Mouse (Mus musculus): Measurements from ENCODE around the gene Elobl. TPM values are rescaled to one million over a fixed set of nuclear protein-coding genes. Genes with fewer than 3 reads are reported as not detected.

The Elobl gene
- polyA plus RNA-seq, 1 experiment from 2014 or later: not detected

GRCm38 (mm10) chr11:88938770-88939169 lies 28.0 kb downstream of the Elobl start:
- no peak for ATAC-seq (ENCODE audit: insufficient number of reproducible peaks, low FRiP score, low TSS enrichment, low read depth)
- H3K27me3 ChIP-seq (ENCODE audit: control insufficient read depth, insufficient read depth, low read length): no peaks in the 10 kb centered on the region
- H3K4me1 ChIP-seq (ENCODE audit: control insufficient read depth, insufficient read depth, low read length): no peaks in the 10 kb centered on the region
- H3K4me3 ChIP-seq (ENCODE audit: low read depth, low read length): no peak overlapping the region
- no peaks in the 10 kb centered on the region for H3K9me3 ChIP-seq (ENCODE audit: control insufficient read depth, low read length)
- no peak for DNase-seq (ENCODE audit: low spot score)
- no peak overlapping the region for H3K9ac ChIP-seq (ENCODE audit: low read length)
- no peak overlapping the region for H3K27ac ChIP-seq (replicated peaks; ENCODE audit: low read depth, low read length)
- H3K36me3 ChIP-seq (ENCODE audit: control insufficient read depth, insufficient read depth, low read length): 0 out of 2 replicates have a peak, but pooled peaks cover 5% of the 10 kb centered on the region
- WGBS: 97% methylated on average over 2 of the region's 2 CpGs
- H3K4me2 ChIP-seq (ENCODE audit: low read depth, severe bottlenecking): no peak overlapping the region

DNA sequence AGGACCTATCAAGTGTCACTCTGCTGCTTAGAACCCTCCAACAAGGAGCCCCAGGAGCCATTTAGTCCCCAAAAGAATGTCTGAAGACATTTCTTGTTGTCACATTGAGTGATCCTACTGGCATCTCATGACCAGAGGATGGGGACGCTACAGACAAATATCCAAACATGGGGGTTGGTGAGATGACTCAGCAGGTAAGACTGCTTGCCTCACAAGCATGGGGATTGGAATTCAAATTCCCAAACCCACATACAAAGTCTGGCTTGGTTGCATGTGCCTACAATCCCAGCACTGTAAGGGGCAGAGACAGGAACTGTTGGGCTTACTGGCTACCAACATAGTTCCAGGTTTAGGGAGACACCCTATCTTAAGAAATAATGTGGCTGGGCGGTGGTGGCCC lies 28.8 kb downstream of the Elobl start:
- H3K4me3 ChIP-seq (ENCODE audit: low read depth, low read length): no peak overlapping the region
- 0 out of 2 replicates have a peak, but pooled peaks cover 5% of the 10 kb centered on the region for H3K36me3 ChIP-seq (ENCODE audit: control insufficient read depth, insufficient read depth, low read length)
- WGBS: 80% methylated on average over 2 of the region's 2 CpGs
- no peak overlapping the region for H3K27ac ChIP-seq (replicated peaks; ENCODE audit: low read depth, low read length)
- H3K4me2 ChIP-seq (ENCODE audit: low read depth, severe bottlenecking): no peak overlapping the region
- no peaks in the 10 kb centered on the region for H3K4me1 ChIP-seq (ENCODE audit: control insufficient read depth, insufficient read depth, low read length)
- no peak overlapping the region for H3K9ac ChIP-seq (ENCODE audit: low read length)
- H3K27me3 ChIP-seq (ENCODE audit: control insufficient read depth, insufficient read depth, low read length): no peaks in the 10 kb centered on the region
- ATAC-seq (ENCODE audit: insufficient number of reproducible peaks, low FRiP score, low TSS enrichment, low read depth): no peak
- no peak for DNase-seq (ENCODE audit: low spot score)
- no peaks in the 10 kb centered on the region for H3K9me3 ChIP-seq (ENCODE audit: control insufficient read depth, low read length)

- H3K27ac ChIP-seq (replicated peaks; ENCODE audit: low read depth, low read length): no peak overlapping the region
- WGBS: 94% methylated on average over 19 of the region's 19 CpGs
- H3K36me3 ChIP-seq (ENCODE audit: control insufficient read depth, insufficient read depth, low read length): 0 out of 2 replicates have a peak, but pooled peaks cover 3% of the 10 kb centered on the region
- ATAC-seq (ENCODE audit: insufficient number of reproducible peaks, low FRiP score, low TSS enrichment, low read depth): no peak
- H3K27me3 ChIP-seq (ENCODE audit: control insufficient read depth, insufficient read depth, low read length): no peaks in the 10 kb centered on the region
- DNase-seq (ENCODE audit: low spot score): no peak
- no peak overlapping the region for H3K4me3 ChIP-seq (ENCODE audit: low read depth, low read length)
- H3K4me2 ChIP-seq (ENCODE audit: low read depth, severe bottlenecking): no peak overlapping the region
- H3K9ac ChIP-seq (ENCODE audit: low read length): no peak overlapping the region
- no peaks in the 10 kb centered on the region for H3K4me1 ChIP-seq (ENCODE audit: control insufficient read depth, insufficient read depth, low read length)
- H3K9me3 ChIP-seq (ENCODE audit: control insufficient read depth, low read length): no peaks in the 10 kb centered on the region
These were observed 32.4 kb downstream of the Elobl start for GRCm38 (mm10) chr11:88934089-88935000.

DNA sequence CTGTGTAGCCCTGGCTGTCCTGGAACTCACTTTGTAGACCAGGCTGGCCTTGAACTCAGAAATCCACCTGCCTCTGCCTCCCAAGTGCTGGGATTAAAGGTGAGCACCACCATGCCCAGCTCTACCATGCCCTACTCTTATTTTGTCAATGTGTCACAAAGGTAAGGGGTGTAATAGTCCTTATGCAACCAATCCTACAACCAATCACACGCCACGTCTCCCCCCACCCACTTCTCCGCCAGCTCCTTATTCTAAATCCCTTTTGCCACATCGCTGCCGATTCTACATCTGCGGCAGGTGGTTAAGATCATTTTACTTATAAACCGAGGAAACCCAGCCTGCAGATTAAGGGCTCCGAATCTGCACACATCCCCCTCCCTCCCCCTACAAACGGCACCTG lies 33.7 kb downstream of the Elobl start:
- no peaks in the 10 kb centered on the region for H3K4me1 ChIP-seq (ENCODE audit: control insufficient read depth, insufficient read depth, low read length)
- peaks cover 3% of the 10 kb centered on the region; the same call in 1 of the 2 replicates for H3K36me3 ChIP-seq (ENCODE audit: control insufficient read depth, insufficient read depth, low read length)
- no peak overlapping the region for H3K9ac ChIP-seq (ENCODE audit: low read length)
- H3K27ac ChIP-seq (replicated peaks; ENCODE audit: low read depth, low read length): no peak overlapping the region
- no peaks in the 10 kb centered on the region for H3K27me3 ChIP-seq (ENCODE audit: control insufficient read depth, insufficient read depth, low read length)
- no peak overlapping the region for H3K4me2 ChIP-seq (ENCODE audit: low read depth, severe bottlenecking)
- DNase-seq (ENCODE audit: low spot score): no peak
- H3K9me3 ChIP-seq (ENCODE audit: control insufficient read depth, low read length): no peaks in the 10 kb centered on the region
- 94% methylated on average over 9 of the region's 9 CpGs for WGBS
- H3K4me3 ChIP-seq (ENCODE audit: low read depth, low read length): no peak overlapping the region
- no peak for ATAC-seq (ENCODE audit: insufficient number of reproducible peaks, low FRiP score, low TSS enrichment, low read depth)

DNA sequence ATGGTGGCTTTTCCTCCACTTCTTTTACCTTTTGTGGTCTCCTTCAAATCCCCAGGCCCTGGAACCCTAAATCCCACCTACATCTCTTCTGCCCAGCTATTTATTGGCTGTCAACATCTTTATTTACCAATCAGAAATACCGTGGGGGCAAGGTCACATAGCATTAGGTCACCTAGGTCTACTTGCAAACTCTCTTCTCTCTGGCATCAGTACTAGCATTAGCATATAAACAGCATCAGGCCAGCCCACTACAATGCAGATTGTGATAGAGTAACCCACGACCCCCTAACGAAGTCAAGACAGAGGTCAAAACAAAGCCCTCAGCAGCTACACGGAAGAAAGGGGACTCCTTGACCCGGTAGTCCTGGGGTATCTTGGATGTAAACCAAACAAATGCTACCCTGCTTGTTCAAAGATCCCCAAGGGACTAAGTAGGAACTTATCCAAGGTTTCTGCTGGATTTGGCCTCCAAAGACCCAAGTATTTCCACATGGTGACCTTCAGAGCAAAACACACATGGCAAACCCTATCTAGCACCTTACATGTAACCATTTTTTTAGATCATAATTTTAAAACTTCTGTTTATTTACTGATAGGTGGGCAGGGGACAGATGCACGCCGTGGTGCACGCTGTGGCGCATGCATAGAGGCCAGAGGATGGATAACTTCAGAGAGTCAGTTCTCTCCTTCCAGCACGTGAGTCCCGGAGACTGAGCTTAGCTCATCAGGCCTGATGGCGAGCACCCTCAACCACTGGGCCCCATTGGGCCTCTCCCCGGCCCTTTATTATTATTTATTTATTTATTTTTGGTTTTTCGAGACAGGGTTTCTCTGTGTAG lies 34.8 kb downstream of the Elobl start:
- WGBS: 83% methylated on average over 14 of the region's 14 CpGs
- H3K4me3 ChIP-seq (ENCODE audit: low read depth, low read length): no peak overlapping the region
- no peaks in the 10 kb centered on the region for H3K27me3 ChIP-seq (ENCODE audit: control insufficient read depth, insufficient read depth, low read length)
- H3K36me3 ChIP-seq (ENCODE audit: control insufficient read depth, insufficient read depth, low read length): peaks cover 6% of the 10 kb centered on the region; the same call in 1 of the 2 replicates
- no peak overlapping the region for H3K9ac ChIP-seq (ENCODE audit: low read length)
- H3K9me3 ChIP-seq (ENCODE audit: control insufficient read depth, low read length): no peaks in the 10 kb centered on the region
- DNase-seq (ENCODE audit: low spot score): no peak
- no peak overlapping the region for H3K4me2 ChIP-seq (ENCODE audit: low read depth, severe bottlenecking)
- ATAC-seq (ENCODE audit: insufficient number of reproducible peaks, low FRiP score, low TSS enrichment, low read depth): no peak
- no peaks in the 10 kb centered on the region for H3K4me1 ChIP-seq (ENCODE audit: control insufficient read depth, insufficient read depth, low read length)
- no peak overlapping the region for H3K27ac ChIP-seq (replicated peaks; ENCODE audit: low read depth, low read length)

- 89% methylated on average over 5 of the region's 5 CpGs for WGBS
- DNase-seq (ENCODE audit: low spot score): no peak
- peaks cover 2% of the 10 kb centered on the region; the same call in 1 of the 2 replicates for H3K36me3 ChIP-seq (ENCODE audit: control insufficient read depth, insufficient read depth, low read length)
These were observed 40.2 kb downstream of the Elobl start for GRCm38 (mm10) chr11:88926566-88926965.

More at GRCm38 (mm10) chr11:88926566-88926965, 40.2 kb downstream of the Elobl start:
- Histone ChIP-seq H3K9me3 (ENCODE audit: control insufficient read depth, low read length) (no peaks in the 10 kb centered on the region), H3K4me3 (ENCODE audit: low read depth, low read length) (no peak overlapping the region), H3K27ac (replicated peaks; ENCODE audit: low read depth, low read length) (no peak overlapping the region), H3K4me1 (ENCODE audit: control insufficient read depth, insufficient read depth, low read length) (no peaks in the 10 kb centered on the region), H3K27me3 (ENCODE audit: control insufficient read depth, insufficient read depth, low read length) (no peaks in the 10 kb centered on the region), H3K4me2 (ENCODE audit: low read depth, severe bottlenecking) (no peak overlapping the region), H3K9ac (ENCODE audit: low read length) (no peak overlapping the region)
- ATAC-seq (ENCODE audit: insufficient number of reproducible peaks, low FRiP score, low TSS enrichment, low read depth): no peak

Other genes with a start within 250 kb of the Elobl start
- gene Msi2, start 248.4 kb downstream of the Elobl start, polyA plus RNA-seq (2014; fragmentation: Nextera tagmentation; extraction: Ambion mirVana): 18.1 and 20.6 TPM in 2 replicates
- gene Akap1, start 102.3 kb downstream of the Elobl start, polyA plus RNA-seq (2014; fragmentation: Nextera tagmentation; extraction: Ambion mirVana): 9.8 and 11.3 TPM in 2 replicates
- gene Scpep1, start 11.5 kb downstream of the Elobl start, polyA plus RNA-seq (2014; fragmentation: Nextera tagmentation; extraction: Ambion mirVana): 69.8 and 75.9 TPM in 2 replicates
- 18.4 and 20.1 TPM in 2 replicates for gene Coil, start 3.3 kb upstream of the Elobl start, polyA plus RNA-seq (2014; fragmentation: Nextera tagmentation; extraction: Ambion mirVana)
- gene Trim25, start 32.4 kb upstream of the Elobl start, polyA plus RNA-seq (2014; fragmentation: Nextera tagmentation; extraction: Ambion mirVana): 2.3 and 2.6 TPM in 2 replicates
- 3.5 and 3.7 TPM in 2 replicates for gene Dgke, start 99.9 kb upstream of the Elobl start, polyA plus RNA-seq (2014; fragmentation: Nextera tagmentation; extraction: Ambion mirVana)
- not detected in 2 replicates for gene Gm525, start 106.9 kb upstream of the Elobl start, polyA plus RNA-seq (2014; fragmentation: Nextera tagmentation; extraction: Ambion mirVana)